Mouse (Mus musculus): Measurements from ENCODE around the gene Wnk2. TPM values are rescaled to one million over a fixed set of nuclear protein-coding genes. Genes with fewer than 3 reads are reported as not detected.

Gene Wnk2
- polyA plus RNA-seq, 1 experiment: not detected

GRCm38 (mm10) chr13:49114116-49114515 is 33.7 kb downstream of the Wnk2 start:
- Histone ChIP-seq H3K27me3 (ENCODE audit: control insufficient read depth) (no peaks in the 10 kb centered on the region), H3K9me3 (ENCODE audit: control insufficient read depth, low read length) (no peaks in the 10 kb centered on the region), H3K4me1 (ENCODE audit: control insufficient read depth) (no peaks in the 10 kb centered on the region), H3K36me3 (ENCODE audit: control insufficient read depth) (no peaks in the 10 kb centered on the region), H3K4me3 (replicated peaks) (no peak overlapping the region)
- TF ChIP-seq GATA1 (IDR thresholded peaks at IDR 0.05; ENCODE audit: low read length) (no peak), TAL1 (IDR thresholded peaks at IDR 0.05; ENCODE audit: low read length) (no peak)

GRCm38 (mm10) chr13:49113345-49113744 is 34.5 kb downstream of the Wnk2 start:
- H3K27me3 ChIP-seq (ENCODE audit: control insufficient read depth): no peaks in the 10 kb centered on the region
- H3K36me3 ChIP-seq (ENCODE audit: control insufficient read depth): no peaks in the 10 kb centered on the region
- no peaks in the 10 kb centered on the region for H3K4me1 ChIP-seq (ENCODE audit: control insufficient read depth)
- H3K4me3 ChIP-seq (replicated peaks): no peak overlapping the region
- no peak for TF ChIP-seq TAL1 (IDR thresholded peaks at IDR 0.05; ENCODE audit: low read length)
- TF ChIP-seq GATA1 (IDR thresholded peaks at IDR 0.05; ENCODE audit: low read length): no peak
- H3K9me3 ChIP-seq (ENCODE audit: control insufficient read depth, low read length): no peaks in the 10 kb centered on the region

GRCm38 (mm10) chr13:49112652-49113051 is 35.2 kb downstream of the Wnk2 start:
- Histone ChIP-seq H3K4me3 (replicated peaks) (no peak overlapping the region), H3K36me3 (ENCODE audit: control insufficient read depth) (no peaks in the 10 kb centered on the region), H3K27me3 (ENCODE audit: control insufficient read depth) (no peaks in the 10 kb centered on the region), H3K4me1 (ENCODE audit: control insufficient read depth) (no peaks in the 10 kb centered on the region), H3K9me3 (ENCODE audit: control insufficient read depth, low read length) (no peaks in the 10 kb centered on the region)
- TF ChIP-seq TAL1 (IDR thresholded peaks at IDR 0.05; ENCODE audit: low read length) (no peak), GATA1 (IDR thresholded peaks at IDR 0.05; ENCODE audit: low read length) (no peak)

GRCm38 (mm10) chr13:49109665-49110064 is 38.1 kb downstream of the Wnk2 start:
- Histone ChIP-seq H3K4me3 (replicated peaks) (no peak overlapping the region), H3K9me3 (ENCODE audit: control insufficient read depth, low read length) (no peaks in the 10 kb centered on the region), H3K36me3 (ENCODE audit: control insufficient read depth) (no peaks in the 10 kb centered on the region), H3K27me3 (ENCODE audit: control insufficient read depth) (no peaks in the 10 kb centered on the region), H3K4me1 (ENCODE audit: control insufficient read depth) (no peaks in the 10 kb centered on the region)
- TF ChIP-seq TAL1 (IDR thresholded peaks at IDR 0.05; ENCODE audit: low read length) (no peak), GATA1 (IDR thresholded peaks at IDR 0.05; ENCODE audit: low read length) (no peak)

GRCm38 (mm10) chr13:49108119-49108846 is 39.5 kb downstream of the Wnk2 start:
- no peaks in the 10 kb centered on the region for H3K27me3 ChIP-seq (ENCODE audit: control insufficient read depth)
- H3K4me3 ChIP-seq (replicated peaks): no peak overlapping the region
- H3K9me3 ChIP-seq (ENCODE audit: control insufficient read depth, low read length): no peaks in the 10 kb centered on the region
- H3K36me3 ChIP-seq (ENCODE audit: control insufficient read depth): no peaks in the 10 kb centered on the region
- H3K4me1 ChIP-seq (ENCODE audit: control insufficient read depth): no peaks in the 10 kb centered on the region
- no peak for TF ChIP-seq TAL1 (IDR thresholded peaks at IDR 0.05; ENCODE audit: low read length)
- TF ChIP-seq GATA1 (IDR thresholded peaks at IDR 0.05; ENCODE audit: low read length): no peak

GRCm38 (mm10) chr13:49103913-49104312 is 43.9 kb downstream of the Wnk2 start:
- Histone ChIP-seq H3K27me3 (ENCODE audit: control insufficient read depth) (no peaks in the 10 kb centered on the region), H3K9me3 (ENCODE audit: control insufficient read depth, low read length) (no peaks in the 10 kb centered on the region)

GRCm38 (mm10) chr13:49103235-49103634 is 44.6 kb downstream of the Wnk2 start:
- no peaks in the 10 kb centered on the region for H3K27me3 ChIP-seq (ENCODE audit: control insufficient read depth)
- TF ChIP-seq GATA1 (IDR thresholded peaks at IDR 0.05; ENCODE audit: low read length): no peak

More at GRCm38 (mm10) chr13:49103913-49104312, 43.9 kb downstream of the Wnk2 start:
- TF ChIP-seq TAL1 (IDR thresholded peaks at IDR 0.05; ENCODE audit: low read length) (no peak), GATA1 (IDR thresholded peaks at IDR 0.05; ENCODE audit: low read length) (no peak)
- Histone ChIP-seq H3K36me3 (ENCODE audit: control insufficient read depth) (no peaks in the 10 kb centered on the region), H3K4me1 (ENCODE audit: control insufficient read depth) (no peaks in the 10 kb centered on the region), H3K4me3 (replicated peaks) (no peak overlapping the region)

GRCm38 (mm10) chr13:49100417-49100816 is 47.4 kb downstream of the Wnk2 start:
- H3K4me3 ChIP-seq (replicated peaks): no peak overlapping the region
- H3K36me3 ChIP-seq (ENCODE audit: control insufficient read depth): no peaks in the 10 kb centered on the region
- H3K27me3 ChIP-seq (ENCODE audit: control insufficient read depth): no peaks in the 10 kb centered on the region
- no peaks in the 10 kb centered on the region for H3K4me1 ChIP-seq (ENCODE audit: control insufficient read depth)
- TF ChIP-seq GATA1 (IDR thresholded peaks at IDR 0.05; ENCODE audit: low read length) (no peak), TAL1 (IDR thresholded peaks at IDR 0.05; ENCODE audit: low read length) (no peak)
- no peaks in the 10 kb centered on the region for H3K9me3 ChIP-seq (ENCODE audit: control insufficient read depth, low read length)

More at GRCm38 (mm10) chr13:49103235-49103634, 44.6 kb downstream of the Wnk2 start:
- H3K9me3 ChIP-seq (ENCODE audit: control insufficient read depth, low read length): no peaks in the 10 kb centered on the region
- no peaks in the 10 kb centered on the region for H3K36me3 ChIP-seq (ENCODE audit: control insufficient read depth)
- H3K4me3 ChIP-seq (replicated peaks): no peak overlapping the region
- no peaks in the 10 kb centered on the region for H3K4me1 ChIP-seq (ENCODE audit: control insufficient read depth)

GRCm38 (mm10) chr13:49096826-49097225 is 51.0 kb downstream of the Wnk2 start:
- no peaks in the 10 kb centered on the region for H3K9me3 ChIP-seq (ENCODE audit: control insufficient read depth, low read length)
- H3K4me3 ChIP-seq (replicated peaks): no peak overlapping the region
- H3K27me3 ChIP-seq (ENCODE audit: control insufficient read depth): no peaks in the 10 kb centered on the region
- no peaks in the 10 kb centered on the region for H3K36me3 ChIP-seq (ENCODE audit: control insufficient read depth)
- TF ChIP-seq GATA1 (IDR thresholded peaks at IDR 0.05; ENCODE audit: low read length): no peak
- TF ChIP-seq TAL1 (IDR thresholded peaks at IDR 0.05; ENCODE audit: low read length): no peak
- no peaks in the 10 kb centered on the region for H3K4me1 ChIP-seq (ENCODE audit: control insufficient read depth)

GRCm38 (mm10) chr13:49094667-49095066 is 53.1 kb downstream of the Wnk2 start:
- H3K27me3 ChIP-seq (ENCODE audit: control insufficient read depth): no peaks in the 10 kb centered on the region
- no peaks in the 10 kb centered on the region for H3K4me1 ChIP-seq (ENCODE audit: control insufficient read depth)
- no peak overlapping the region for H3K4me3 ChIP-seq (replicated peaks)
- H3K9me3 ChIP-seq (ENCODE audit: control insufficient read depth, low read length): no peaks in the 10 kb centered on the region
- TF ChIP-seq GATA1 (IDR thresholded peaks at IDR 0.05; ENCODE audit: low read length) (no peak), TAL1 (IDR thresholded peaks at IDR 0.05; ENCODE audit: low read length) (no peak)
- no peaks in the 10 kb centered on the region for H3K36me3 ChIP-seq (ENCODE audit: control insufficient read depth)
